Mouse (Mus musculus) skeletal muscle tissue, adult 2 months (tissue): ENCODE data around the gene Peli1.

Source experiments
- DNase-seq: peaks from one replicate; pipeline ENCODE4 v3.0.0-alpha.2; 2012; ENCODE audit warnings: low read depth, low spot score

Peli1 gene

DNA sequence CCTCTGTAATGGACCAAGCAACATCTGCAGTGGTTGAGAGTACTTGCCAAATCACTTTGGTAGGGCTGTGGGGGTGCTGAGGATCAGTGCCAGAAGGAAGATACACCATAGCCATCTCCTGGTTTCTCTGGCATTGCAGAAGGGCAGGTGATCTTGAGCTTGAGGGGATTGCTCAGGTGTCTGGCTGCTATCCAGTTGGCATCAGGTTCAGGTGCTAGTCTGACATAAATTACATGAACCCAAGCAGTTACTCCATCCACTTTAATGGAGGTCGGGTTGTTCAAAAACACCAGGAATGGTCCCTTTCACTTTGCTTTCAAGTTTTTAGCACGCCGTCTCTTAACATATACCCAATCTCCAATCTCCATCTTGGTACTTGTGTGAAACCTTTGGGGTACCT is 103.8 kb downstream of the Peli1 start:
- no peak for DNase-seq
